Mouse (Mus musculus): ENCODE data around the gene Zdhhc20. TPM values are rescaled to one million over a fixed set of nuclear protein-coding genes. Genes with fewer than 3 reads are reported as not detected.
"Not testable (repeated sequence)": the region's sequence is repeated elsewhere in the genome, so short reads cannot be mapped to it uniquely, and the experiment has no call there.

Zdhhc20 gene
- polyA plus RNA-seq (2015; fragmentation: Nextera tagmentation; extraction: Ambion mirVana): 37.4 and 41.3 TPM in 2 replicates

DNA sequence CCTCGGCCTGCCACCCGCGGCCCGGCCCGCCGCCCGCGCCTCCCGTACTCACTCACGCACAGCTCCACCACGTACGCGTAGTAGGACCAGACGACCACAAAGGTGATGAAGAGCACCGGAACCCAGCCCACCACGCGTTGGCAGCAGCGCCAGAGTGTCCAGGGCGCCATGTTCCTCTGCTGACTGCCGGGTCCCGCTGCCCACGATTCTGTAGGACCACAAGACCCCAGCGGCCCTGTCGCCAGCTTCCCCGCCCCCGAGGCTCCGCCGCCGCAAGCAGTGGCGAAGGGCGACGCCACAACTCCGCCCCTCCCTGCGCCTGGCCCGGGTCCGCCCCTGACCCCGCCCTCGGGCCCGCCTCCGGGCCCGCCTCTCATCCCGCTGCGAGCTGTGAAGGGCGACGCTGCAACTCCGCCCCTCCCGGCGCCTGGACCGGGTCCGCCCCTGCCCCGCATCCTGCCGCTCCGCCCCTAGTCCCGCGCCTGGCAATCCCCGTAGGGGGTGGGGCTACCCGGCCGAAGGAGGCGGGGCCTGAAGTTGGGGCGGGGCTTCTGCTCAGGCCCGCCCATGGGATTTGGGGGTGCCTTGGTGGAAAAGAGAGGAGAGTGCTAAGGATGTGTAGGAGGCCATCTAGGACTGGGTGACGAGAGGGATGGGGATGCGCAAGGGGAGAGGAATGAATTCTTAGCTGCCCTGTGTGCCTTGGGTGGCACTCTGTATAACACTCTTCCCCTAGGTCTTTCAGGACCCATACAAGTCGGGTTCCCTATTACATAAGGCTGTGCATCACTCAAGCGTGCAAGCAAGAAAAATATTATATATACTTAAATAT, at the start of gene Zdhhc20:
Gene Zdhhc20, minus strand, starts transcription at position 266 of the 832 bp plus-strand sequence.
- Histone ChIP-seq H3K36me3 (replicated peaks) (no peaks in the 10 kb centered on the region), H3K9ac (peak within 1 kb of the TSS; percentile 80), H3K27ac (peak within 1 kb of the TSS; percentile 86), H3K4me1 (peaks cover 22% of the 10 kb centered on the region), H3K27me3 (replicated peaks) (no peaks in the 10 kb centered on the region), H3K4me3 (peak within 1 kb of the TSS; percentile 92), H3K9me3 (no peaks in the 10 kb centered on the region), H3K4me2 (peak within 1 kb of the TSS; percentile 56)
- 4% methylated on average over 64 of the region's 65 CpGs for WGBS
- ATAC-seq (replicated peaks): peak; percentile 95

DNA sequence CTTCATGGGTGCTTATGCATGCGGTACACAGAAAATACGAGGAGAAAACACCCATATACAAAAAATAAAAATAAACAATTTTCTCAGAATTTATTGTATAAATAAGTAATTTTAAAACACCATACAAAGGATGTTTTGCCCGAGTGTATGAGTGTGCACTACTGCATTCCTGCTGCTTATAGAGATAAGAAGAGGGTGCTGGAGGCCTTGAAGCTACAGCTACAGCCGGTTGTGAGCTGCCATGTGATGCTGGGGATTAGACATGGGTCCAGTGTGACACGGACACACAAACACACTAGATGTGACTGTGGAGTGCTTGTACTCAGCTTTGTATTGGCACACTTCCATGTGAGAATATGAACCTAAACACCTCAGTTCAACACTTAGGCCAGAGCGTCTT, 47.2 kb upstream of the Zdhhc20 start:
- H3K27ac ChIP-seq: no peak overlapping the region
- no peak overlapping the region for H3K4me3 ChIP-seq
- 90% methylated on average over 6 of the region's 6 CpGs for WGBS
- no peak for ATAC-seq (replicated peaks)
- H3K36me3 ChIP-seq (replicated peaks): 0 out of 2 replicates have a peak, but pooled peaks cover 3% of the 10 kb centered on the region
- no peak overlapping the region for H3K9ac ChIP-seq
- H3K27me3 ChIP-seq (replicated peaks): no peaks in the 10 kb centered on the region
- no peaks in the 10 kb centered on the region for H3K9me3 ChIP-seq
- no peak overlapping the region for H3K4me2 ChIP-seq
- no peaks in the 10 kb centered on the region for H3K4me1 ChIP-seq

DNA sequence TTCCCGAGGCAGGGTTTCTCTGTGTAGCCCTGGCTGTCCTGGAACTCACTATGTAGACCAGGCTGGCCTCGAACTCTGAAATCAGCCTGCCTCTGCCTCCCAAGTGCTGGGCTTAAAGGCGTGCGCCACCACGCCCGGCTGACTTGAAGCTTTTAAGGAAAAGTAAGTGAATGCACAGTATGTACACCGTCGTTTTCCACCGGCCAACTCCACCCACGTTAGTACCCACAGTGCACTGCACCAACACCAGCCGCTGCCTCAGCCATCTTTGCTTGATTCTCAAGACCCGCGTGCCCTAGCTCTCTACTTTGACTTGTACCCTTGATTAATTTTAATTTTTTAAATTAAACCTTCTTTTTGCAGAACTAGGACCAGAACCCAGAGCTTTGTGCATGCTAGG, 44.6 kb upstream of the Zdhhc20 start:
- Histone ChIP-seq H3K9me3 (no peaks in the 10 kb centered on the region), H3K36me3 (replicated peaks) (no peaks in the 10 kb centered on the region), H3K9ac (no peak overlapping the region), H3K27ac (no peak overlapping the region), H3K4me3 (no peak overlapping the region), H3K27me3 (replicated peaks) (no peaks in the 10 kb centered on the region), H3K4me1 (no peaks in the 10 kb centered on the region), H3K4me2 (no peak overlapping the region)
- WGBS: 94% methylated on average over 13 of the region's 13 CpGs
- no peak for ATAC-seq (replicated peaks)

DNA sequence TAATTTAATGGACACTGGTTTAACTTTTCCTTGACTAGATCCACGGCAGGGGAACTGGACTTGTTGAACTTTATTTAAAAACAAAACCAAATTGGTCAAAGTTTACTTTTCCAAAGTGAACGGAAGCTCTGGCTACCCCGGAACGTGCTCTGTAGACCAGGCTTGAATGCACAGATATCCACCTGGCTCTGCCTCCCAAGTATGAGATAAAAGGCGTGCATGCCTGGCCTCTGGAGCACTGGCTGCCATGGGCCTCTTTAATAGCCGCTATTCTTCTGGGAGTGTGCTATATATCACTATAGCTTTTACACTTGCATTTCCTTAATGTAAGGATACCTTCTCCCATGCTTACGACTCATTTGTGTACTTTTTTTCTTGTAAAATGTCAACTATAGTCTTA, 43.5 kb upstream of the Zdhhc20 start:
- H3K27me3 ChIP-seq (replicated peaks): no peaks in the 10 kb centered on the region
- H3K4me1 ChIP-seq: no peaks in the 10 kb centered on the region
- H3K4me2 ChIP-seq: no peak overlapping the region
- H3K36me3 ChIP-seq (replicated peaks): no peaks in the 10 kb centered on the region
- ATAC-seq (replicated peaks): no peak
- no peak overlapping the region for H3K4me3 ChIP-seq
- H3K27ac ChIP-seq: no peak overlapping the region
- WGBS: 86% methylated on average over 7 of the region's 7 CpGs
- no peaks in the 10 kb centered on the region for H3K9me3 ChIP-seq
- H3K9ac ChIP-seq: no peak overlapping the region

DNA sequence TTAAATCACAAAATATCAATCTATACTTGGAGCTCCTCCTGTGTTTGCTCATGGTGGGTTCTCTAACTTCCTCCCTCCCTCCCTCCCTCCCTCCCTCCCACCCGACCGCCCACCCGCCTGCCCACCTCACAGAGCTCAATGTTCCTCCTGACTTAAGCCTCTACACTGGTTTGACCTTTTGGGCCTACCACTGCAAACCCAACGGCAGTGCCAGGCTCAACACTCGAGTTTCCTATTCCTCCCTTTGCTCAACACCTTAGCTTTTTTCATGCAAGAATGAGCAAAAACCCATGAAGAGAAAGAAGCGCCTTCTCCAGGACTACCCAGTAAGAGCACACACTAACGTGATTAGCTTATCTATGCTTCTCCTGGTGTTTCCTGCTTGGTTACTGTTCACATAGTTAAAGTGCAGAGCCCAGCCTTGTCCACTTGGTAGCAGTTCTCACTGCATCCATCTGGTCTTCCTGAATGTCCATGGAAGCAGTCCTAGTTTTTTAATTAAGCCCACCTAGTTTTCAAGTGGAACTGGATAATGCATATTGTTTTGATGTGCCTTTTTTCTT, 42.9 kb upstream of the Zdhhc20 start:
- whole genome bisulfite sequencing: 61% methylated on average over 7 of the region's 7 CpGs
- no peak overlapping the region for H3K27ac ChIP-seq
- H3K36me3 ChIP-seq (replicated peaks): no peaks in the 10 kb centered on the region
- no peaks in the 10 kb centered on the region for H3K27me3 ChIP-seq (replicated peaks)
- no peaks in the 10 kb centered on the region for H3K9me3 ChIP-seq
- H3K4me3 ChIP-seq: no peak overlapping the region
- no peak overlapping the region for H3K9ac ChIP-seq
- ATAC-seq (replicated peaks): no peak
- no peaks in the 10 kb centered on the region for H3K4me1 ChIP-seq
- no peak overlapping the region for H3K4me2 ChIP-seq

DNA sequence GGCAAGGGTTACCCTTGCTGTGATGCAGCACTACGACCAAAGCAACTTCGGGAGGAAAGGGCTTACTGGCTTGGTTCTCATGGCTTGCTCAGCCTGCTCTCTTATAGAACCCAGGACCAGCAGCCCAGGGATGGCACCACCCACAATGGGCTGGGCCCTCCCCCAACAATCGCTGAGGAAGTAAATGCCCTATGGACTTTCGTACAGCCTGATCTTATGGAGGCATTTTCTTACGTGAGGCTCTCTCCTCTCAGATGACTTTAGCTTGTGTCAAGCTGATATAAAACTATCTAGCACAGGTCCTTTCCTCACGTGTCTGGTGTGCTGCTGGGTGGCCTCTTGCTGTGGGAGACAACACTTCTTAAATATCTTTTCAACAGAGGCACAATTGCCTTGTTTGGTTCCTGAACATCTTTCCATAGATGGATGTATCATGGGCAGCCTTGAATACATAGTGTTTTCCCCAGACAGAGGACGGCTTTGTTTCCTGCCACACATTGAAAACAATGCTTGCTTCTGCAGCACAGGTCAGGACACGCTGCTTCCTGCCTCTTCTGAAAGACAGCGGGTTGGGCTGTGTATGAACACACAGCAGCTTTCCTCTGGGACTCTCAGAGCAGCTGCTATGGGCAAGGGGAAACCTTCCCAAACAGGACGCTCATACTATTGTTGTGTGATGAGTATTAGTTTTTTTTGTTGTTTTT, 31.5 kb upstream of the Zdhhc20 start:
- no peak; the same call in 1 of the 2 replicates for ATAC-seq (replicated peaks)
- H3K4me3 ChIP-seq: no peak overlapping the region
- peak overlapping the region; percentile 27; the same call in 1 of the 2 replicates for H3K27ac ChIP-seq
- H3K9ac ChIP-seq: no peak overlapping the region
- H3K4me2 ChIP-seq: no peak overlapping the region
- 41% methylated on average over 10 of the region's 10 CpGs for WGBS
- H3K4me1 ChIP-seq: peaks cover 6% of the 10 kb centered on the region
- H3K27me3 ChIP-seq (replicated peaks): no peaks in the 10 kb centered on the region
- H3K36me3 ChIP-seq (replicated peaks): peaks cover 20% of the 10 kb centered on the region; the same call in 1 of the 2 replicates
- H3K9me3 ChIP-seq: no peaks in the 10 kb centered on the region

DNA sequence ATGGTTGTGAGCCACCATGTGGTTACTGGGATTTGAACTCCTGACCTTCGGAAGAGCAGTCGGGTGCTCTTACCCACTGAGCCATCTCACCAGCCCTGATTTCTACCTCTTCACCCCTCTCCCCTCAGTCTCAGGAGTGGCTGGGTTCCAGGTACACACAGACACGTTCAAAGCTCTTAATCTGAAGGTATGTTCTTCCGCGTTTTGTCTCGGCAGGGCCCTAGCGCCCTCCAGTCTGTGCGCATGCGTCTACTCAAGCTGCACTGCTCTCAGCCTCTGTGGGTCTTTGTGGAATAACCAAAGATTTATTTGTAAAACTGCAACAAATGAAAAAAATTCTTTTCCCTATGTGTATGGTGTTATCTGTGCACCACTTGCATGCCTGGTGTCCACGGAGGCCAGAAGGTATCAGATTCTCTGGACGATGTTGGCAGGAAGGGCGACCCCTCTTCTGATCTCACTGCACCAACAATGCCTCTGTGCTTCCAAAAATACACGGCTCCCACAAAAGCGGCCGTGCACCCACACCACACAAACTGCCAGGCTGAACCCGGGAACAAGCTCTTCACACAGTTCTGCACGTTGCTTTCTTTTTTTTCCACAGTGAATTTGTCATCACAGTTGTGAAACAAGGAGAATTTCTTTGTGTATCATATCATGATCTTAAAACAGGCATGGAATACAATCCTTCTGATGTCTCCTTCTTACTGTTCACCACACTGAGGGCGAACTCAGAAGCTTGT, 30.7 kb upstream of the Zdhhc20 start:
- H3K27ac ChIP-seq: no peak overlapping the region
- no peak; the same call in 1 of the 2 replicates for ATAC-seq (replicated peaks)
- H3K27me3 ChIP-seq (replicated peaks): no peaks in the 10 kb centered on the region
- no peaks in the 10 kb centered on the region for H3K9me3 ChIP-seq
- H3K9ac ChIP-seq: no peak overlapping the region
- H3K36me3 ChIP-seq (replicated peaks): peaks cover 16% of the 10 kb centered on the region; the same call in 1 of the 2 replicates
- H3K4me3 ChIP-seq: no peak overlapping the region
- H3K4me1 ChIP-seq: peaks cover 6% of the 10 kb centered on the region
- WGBS: 86% methylated on average over 18 of the region's 18 CpGs
- no peak overlapping the region for H3K4me2 ChIP-seq

DNA sequence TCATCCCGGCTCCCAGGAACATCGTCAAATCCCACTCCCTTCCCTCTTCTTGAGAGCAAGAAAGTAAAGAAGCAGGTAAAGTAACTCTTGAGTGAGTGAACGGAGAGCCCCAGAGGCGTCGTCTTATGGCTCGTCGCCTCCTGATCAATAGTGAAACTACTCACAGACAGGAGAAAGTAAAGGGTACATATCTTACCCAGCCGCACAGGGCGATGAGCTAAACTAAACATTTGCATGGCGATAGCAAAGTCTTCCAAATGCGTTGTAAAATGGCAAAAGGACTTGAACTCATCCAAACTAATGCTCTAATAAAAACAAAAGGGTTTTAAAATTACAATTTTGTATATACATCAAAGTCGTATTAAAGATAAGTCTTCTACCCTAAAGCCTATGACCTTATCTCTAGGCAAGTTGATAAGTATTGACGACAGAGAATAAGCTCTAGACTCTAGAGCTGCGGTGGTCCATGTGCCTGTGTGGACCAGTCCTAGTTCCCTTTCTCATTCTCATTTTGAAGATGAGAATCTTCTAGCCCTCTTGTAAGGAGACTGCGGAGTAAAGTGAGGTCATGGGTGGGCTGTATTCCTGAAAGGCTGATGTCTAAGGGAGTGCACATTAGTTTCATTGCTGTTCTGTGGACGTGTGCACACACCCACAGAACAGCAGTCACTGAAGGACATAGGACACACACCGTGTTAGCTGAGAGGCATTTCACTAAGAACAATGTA, 29.2 kb upstream of the Zdhhc20 start:
- Histone ChIP-seq H3K27me3 (replicated peaks) (no peaks in the 10 kb centered on the region), H3K4me1 (peaks cover 6% of the 10 kb centered on the region), H3K9me3 (no peaks in the 10 kb centered on the region), H3K9ac (no peak overlapping the region), H3K4me3 (no peak overlapping the region), H3K36me3 (replicated peaks) (peaks cover 19% of the 10 kb centered on the region; the same call in 1 of the 2 replicates), H3K4me2 (no peak overlapping the region), H3K27ac (no peak overlapping the region)
- WGBS: 94% methylated on average over 17 of the region's 17 CpGs
- ATAC-seq (replicated peaks): no peak

DNA sequence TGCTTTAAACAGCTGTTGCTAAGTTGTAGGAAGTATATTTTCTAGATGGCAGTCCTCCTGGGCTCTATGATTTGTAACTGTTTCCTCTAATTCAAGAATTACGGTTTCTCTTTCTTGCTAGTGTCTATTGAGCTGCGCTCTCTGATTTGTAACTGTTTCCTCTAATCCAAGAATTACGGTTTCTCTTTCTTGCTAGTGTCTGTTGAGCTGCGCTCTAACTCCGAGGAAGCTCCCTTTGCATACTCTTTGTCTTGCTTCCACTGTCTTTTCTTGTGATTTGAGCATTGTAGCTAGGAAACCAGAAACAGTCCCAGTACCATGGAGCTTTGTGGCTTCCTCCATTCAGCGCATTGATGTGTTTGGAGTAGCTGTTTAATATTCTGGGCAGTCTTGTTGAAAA, 25.3 kb upstream of the Zdhhc20 start:
- ATAC-seq (replicated peaks): no peak
- no peaks in the 10 kb centered on the region for H3K4me1 ChIP-seq
- 55% methylated on average over 6 of the region's 6 CpGs for WGBS
- H3K4me3 ChIP-seq: no peak overlapping the region
- H3K9me3 ChIP-seq: no peaks in the 10 kb centered on the region
- no peak overlapping the region for H3K9ac ChIP-seq
- H3K27me3 ChIP-seq (replicated peaks): no peaks in the 10 kb centered on the region
- H3K4me2 ChIP-seq: no peak overlapping the region
- peaks cover 14% of the 10 kb centered on the region; the same call in 1 of the 2 replicates for H3K36me3 ChIP-seq (replicated peaks)
- no peak overlapping the region for H3K27ac ChIP-seq

DNA sequence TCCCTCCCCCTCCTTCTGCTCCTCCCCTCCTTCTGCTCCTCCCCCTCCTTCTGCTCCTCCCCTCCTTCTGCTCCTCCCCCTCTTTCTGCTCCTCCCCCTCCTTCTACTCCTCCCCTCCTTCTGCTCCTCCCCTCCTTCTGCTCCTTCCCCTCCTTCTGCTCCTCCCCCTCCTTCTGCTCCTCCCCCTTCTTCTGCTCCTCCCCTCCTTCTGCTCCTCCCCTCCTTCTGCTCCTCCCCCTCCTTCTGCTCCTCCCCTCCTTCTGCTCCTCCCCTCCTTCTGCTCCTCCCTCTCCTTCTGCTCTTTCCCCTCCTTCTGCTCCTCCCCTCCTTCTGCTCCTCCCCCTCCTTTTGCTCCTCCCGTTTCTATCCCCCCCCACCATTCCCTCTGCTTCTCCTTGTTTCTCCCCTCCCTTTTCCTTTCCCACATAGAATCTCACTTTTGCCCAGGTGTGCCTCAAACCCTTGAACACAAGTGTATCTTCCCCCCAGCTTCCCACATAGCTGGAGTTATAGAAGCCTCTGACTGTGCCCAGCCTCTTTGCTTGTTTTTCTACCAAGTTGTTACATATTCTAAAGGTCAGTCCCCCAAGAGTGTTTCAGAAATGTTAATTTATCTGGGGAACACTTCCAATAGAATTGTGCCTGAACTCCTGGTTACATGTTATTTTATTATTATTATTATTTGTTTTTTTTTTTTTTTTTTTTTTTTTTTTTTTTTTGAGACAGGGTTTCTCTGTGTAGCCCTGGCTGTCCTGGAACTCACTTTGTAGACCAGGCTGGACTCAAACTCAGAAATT, 22.3 kb upstream of the Zdhhc20 start:
- H3K4me3 ChIP-seq; H3K9ac ChIP-seq; H3K27me3 ChIP-seq (replicated peaks); H3K27ac ChIP-seq; H3K36me3 ChIP-seq (replicated peaks); H3K4me2 ChIP-seq; H3K9me3 ChIP-seq; H3K4me1 ChIP-seq; ATAC-seq (replicated peaks): not testable (repeated sequence)
- 33% methylated on average over 1 of the region's 1 CpGs for WGBS

DNA sequence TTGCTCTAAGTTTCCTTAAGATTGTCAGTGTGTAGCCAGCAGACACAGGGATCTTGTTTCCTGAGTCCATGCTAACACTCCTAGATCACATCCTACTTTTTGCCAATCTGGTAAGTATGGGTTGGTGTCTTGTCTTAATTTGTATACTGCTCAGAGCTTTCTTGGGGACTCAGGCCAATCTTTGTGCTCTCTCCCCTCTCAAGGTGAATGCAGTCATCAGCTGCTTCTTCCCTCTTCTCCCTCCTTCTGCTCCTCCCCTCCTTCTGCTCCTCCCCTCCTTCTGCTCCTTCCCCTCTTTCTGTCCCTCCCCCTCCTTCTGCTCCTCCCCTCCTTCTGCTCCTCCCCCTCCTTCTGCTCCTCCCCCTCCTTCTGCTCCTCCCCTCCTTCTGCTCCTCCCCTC, 21.7 kb upstream of the Zdhhc20 start:
- not testable (repeated sequence) for H3K27ac ChIP-seq; H3K4me2 ChIP-seq; H3K9ac ChIP-seq; H3K36me3 ChIP-seq (replicated peaks); ATAC-seq (replicated peaks); H3K27me3 ChIP-seq (replicated peaks); H3K4me1 ChIP-seq; H3K4me3 ChIP-seq; H3K9me3 ChIP-seq
